ENCODE assay signal across 28 mouse cellular contexts in genomic region chr9:61770207-61770955, GRCm38 (mm10).
A peak's percentile ranks its signal among the peaks of the same experiment; 100 is the strongest.
DNase-seq lines count a peak whose midpoint lies in the region; ATAC-seq and TF ChIP-seq lines count a peak whose summit lies in the region.
"Had no signal": no experiment of that assay in that cellular context is flagged by ENCODE, and none has a peak within 500 bp of the region (broad histone marks: within the 10 kb centered on the region; RNA-seq: fewer than 3 reads in every experiment).

No protein-coding gene starts in this region.

- ATAC-seq in neural tube, embryonic 14.5 days (ENCODE audit: low read depth) = 0 out of 2 replicates have a peak, but pooled peaks have one; percentile 44
- ATAC-seq in intestine, embryonic 16.5 days = no peak
- ATAC-seq: CD4-positive, CD25-positive, alpha-beta regulatory T cell, adult 4 months; forebrain, embryonic 15.5 days had no signal

- no peak overlapping the region for H3K4me3 ChIP-seq in gastrocnemius, adult 2 months
- H3K4me3 ChIP-seq in neural tube, embryonic 14.5 days (ENCODE audit: low read depth, low read length) = no peak overlapping the region
- no peak overlapping the region for H3K4me3 ChIP-seq in intestine, embryonic 16.5 days (ENCODE audit: low read length)
- H3K4me3 ChIP-seq: embryonic facial prominence, embryonic 13.5 days; forebrain, embryonic 10.5 days; forebrain, embryonic 15.5 days; heart, embryonic 10.5 days; heart, embryonic 15.5 days; kidney, embryonic 15.5 days; layer of hippocampus, adult 2 months; left cerebral cortex, adult 2 months; limb, embryonic 12.5 days; liver, embryonic 15.5 days; lung, embryonic 15.5 days; midbrain, embryonic 12.5 days; myocyte had no signal

- no peaks in the 10 kb centered on the region for H3K27me3 ChIP-seq in neural tube, embryonic 14.5 days (ENCODE audit: control insufficient read depth, insufficient read depth, low read length)
- H3K27me3 ChIP-seq in intestine, embryonic 16.5 days (replicated peaks; ENCODE audit: control insufficient read depth, insufficient read depth, low read length) = no peaks in the 10 kb centered on the region
- H3K27me3 ChIP-seq: forebrain, embryonic 15.5 days; liver, embryonic 15.5 days; lung, embryonic 15.5 days had no signal

- H3K27ac ChIP-seq in gastrocnemius, adult 2 months = no peak overlapping the region
- H3K27ac ChIP-seq in neural tube, embryonic 14.5 days (ENCODE audit: low read depth, low read length) = no peak overlapping the region
- H3K27ac ChIP-seq in intestine, embryonic 16.5 days (ENCODE audit: low read length) = no peak overlapping the region
- H3K27ac ChIP-seq: embryonic facial prominence, embryonic 13.5 days; forebrain, embryonic 10.5 days; forebrain, embryonic 15.5 days; heart, embryonic 10.5 days; heart, embryonic 15.5 days; kidney, embryonic 15.5 days; layer of hippocampus, adult 2 months; left cerebral cortex, adult 2 months; limb, embryonic 12.5 days; liver, embryonic 15.5 days; lung, embryonic 15.5 days; midbrain, embryonic 12.5 days had no signal

- no peak overlapping the region for H3K9ac ChIP-seq in neural tube, embryonic 14.5 days (replicated peaks; ENCODE audit: low read depth, low read length)
- no peak overlapping the region for H3K9ac ChIP-seq in intestine, embryonic 16.5 days (ENCODE audit: low read depth, low read length)
- H3K9ac ChIP-seq: embryonic facial prominence, embryonic 13.5 days; forebrain, embryonic 15.5 days; heart, embryonic 15.5 days; kidney, embryonic 15.5 days; limb, embryonic 12.5 days; liver, embryonic 15.5 days; lung, embryonic 15.5 days; midbrain, embryonic 12.5 days had no signal

- no peaks in the 10 kb centered on the region for H3K36me3 ChIP-seq in neural tube, embryonic 14.5 days (ENCODE audit: control insufficient read depth, insufficient read depth, low read length)
- H3K36me3 ChIP-seq in intestine, embryonic 16.5 days (ENCODE audit: control insufficient read depth, insufficient read depth, low read length) = no peaks in the 10 kb centered on the region
- H3K36me3 ChIP-seq: embryonic facial prominence, embryonic 13.5 days; forebrain, embryonic 10.5 days; forebrain, embryonic 15.5 days; heart, embryonic 10.5 days; heart, embryonic 15.5 days; kidney, embryonic 15.5 days; limb, embryonic 12.5 days; liver, embryonic 15.5 days; lung, embryonic 15.5 days; midbrain, embryonic 12.5 days had no signal

- intact Hi-C loops in gastrocnemius, adult 2 months (cut with DNase I) = no loop called here

- TF ChIP-seq CTCF in gastrocnemius, adult 2 months (IDR thresholded peaks at IDR 0.05) = no peak

- H3K4me1 ChIP-seq in neural tube, embryonic 14.5 days (ENCODE audit: control insufficient read depth, insufficient read depth, low read length) = 0 out of 2 replicates have a peak, but pooled peaks cover 2% of the 10 kb centered on the region
- no peaks in the 10 kb centered on the region for H3K4me1 ChIP-seq in intestine, embryonic 16.5 days (ENCODE audit: control insufficient read depth, insufficient read depth, low read length)
- H3K4me1 ChIP-seq: heart, embryonic 15.5 days; kidney, embryonic 15.5 days; limb, embryonic 12.5 days; liver, embryonic 15.5 days; lung, embryonic 15.5 days; midbrain, embryonic 12.5 days had no signal

- H3K9me3 ChIP-seq in neural tube, embryonic 14.5 days (ENCODE audit: control insufficient read depth, low read length) = no peaks in the 10 kb centered on the region
- H3K9me3 ChIP-seq in intestine, embryonic 16.5 days (ENCODE audit: control insufficient read depth, low read length) = no peaks in the 10 kb centered on the region
- H3K9me3 ChIP-seq: embryonic facial prominence, embryonic 13.5 days; forebrain, embryonic 10.5 days; forebrain, embryonic 15.5 days; heart, embryonic 10.5 days; heart, embryonic 15.5 days; kidney, embryonic 15.5 days; limb, embryonic 12.5 days; liver, embryonic 15.5 days; lung, embryonic 15.5 days; midbrain, embryonic 12.5 days had no signal

- DNase-seq in gastrocnemius, adult 18-20 months (ENCODE audit: low spot score) = peak; percentile 6
- no peak for DNase-seq in gastrocnemius, adult 2 months
- DNase-seq in adrenal gland, postnatal 10 days = peak; percentile 11
- DNase-seq in embryo, embryonic 10.5 days (ENCODE audit: low spot score) = peak; percentile 38
- no peak for DNase-seq in right cerebral cortex, postnatal 25 days
- DNase-seq: cerebellum, adult 2 months; cerebellum, postnatal 14 days; gastrocnemius, postnatal 10 days; kidney, adult 11 months; kidney, postnatal 36 days; lung, postnatal 36 days; thymus, postnatal 4 days had no signal

- H3K4me2 ChIP-seq in neural tube, embryonic 14.5 days (ENCODE audit: low read depth, low read length) = no peak overlapping the region
- no peak overlapping the region for H3K4me2 ChIP-seq in intestine, embryonic 16.5 days (ENCODE audit: low read depth, low read length)
- H3K4me2 ChIP-seq: embryonic facial prominence, embryonic 13.5 days; forebrain, embryonic 15.5 days; heart, embryonic 15.5 days; kidney, embryonic 15.5 days; limb, embryonic 12.5 days; liver, embryonic 15.5 days; lung, embryonic 15.5 days; midbrain, embryonic 12.5 days had no signal

- 61% methylated on average over 17 of the region's 17 CpGs for WGBS in neural tube, embryonic 14.5 days
- 53% methylated on average over 17 of the region's 17 CpGs for WGBS in intestine, embryonic 16.5 days

Comparison
In these comparisons a context has a peak if more than half of its experiments do, and no peak if none do; other contexts are left out.
1. DNase-seq: peak in gastrocnemius, adult 18-20 months (single experiment), adrenal gland, postnatal 10 days (single experiment) and embryo, embryonic 10.5 days (single experiment); none in gastrocnemius, adult 2 months (single experiment) and right cerebral cortex, postnatal 25 days (single experiment).